ENCODE assay signal across 8 mouse cellular contexts in the genomic region with DNA sequence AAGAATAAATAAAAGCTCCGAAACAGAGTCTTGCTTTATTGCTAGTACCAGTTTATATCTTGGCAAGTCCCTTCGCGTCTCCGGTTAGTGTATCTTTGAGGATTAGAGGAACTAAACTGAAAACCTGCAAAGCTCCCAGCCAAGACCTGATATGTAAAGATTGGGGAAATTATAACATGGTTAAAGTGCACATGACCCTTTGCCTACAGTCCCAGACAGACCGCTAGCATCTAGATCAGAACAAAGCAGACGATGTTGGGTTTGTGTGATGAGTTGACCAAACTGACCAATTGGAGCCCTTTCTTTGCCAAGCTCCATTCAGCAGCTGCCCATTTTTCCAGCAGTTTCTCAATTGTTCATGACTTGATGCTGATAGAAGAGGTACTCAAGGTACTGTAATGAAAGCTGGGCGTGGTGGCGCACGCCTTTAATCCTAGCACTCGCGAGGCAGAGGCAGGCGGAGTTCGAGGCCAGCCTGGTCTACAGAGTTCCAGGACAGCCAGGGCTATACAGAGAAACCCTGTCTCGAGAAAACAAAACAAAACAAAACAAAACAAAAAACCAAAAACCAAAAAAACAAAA. TPM values are rescaled to one million over a fixed set of nuclear protein-coding genes. Genes with fewer than 3 reads are reported as not detected.
DNase-seq lines count a peak whose midpoint lies in the region; ATAC-seq and TF ChIP-seq lines count a peak whose summit lies in the region.

No protein-coding gene starts in this region.

- peaks cover 19% of the 10 kb centered on the region for H3K36me3 ChIP-seq in lung, embryonic 16.5 days (ENCODE audit: control insufficient read depth, insufficient read depth, low read length)
- peaks cover 22% of the 10 kb centered on the region for H3K36me3 ChIP-seq in embryonic facial prominence, embryonic 15.5 days
- peaks cover 19% of the 10 kb centered on the region; the same call in 1 of the 2 replicates for H3K36me3 ChIP-seq in intestine, postnatal 0 days (ENCODE audit: control insufficient read depth, insufficient read depth)
- peaks cover 14% of the 10 kb centered on the region for H3K36me3 ChIP-seq in neural tube, embryonic 14.5 days (ENCODE audit: control insufficient read depth, insufficient read depth, low read length)

- H3K27ac ChIP-seq in lung, embryonic 16.5 days (ENCODE audit: low read length) = no peak overlapping the region
- H3K27ac ChIP-seq in embryonic facial prominence, embryonic 15.5 days (replicated peaks) = no peak overlapping the region
- H3K27ac ChIP-seq in intestine, postnatal 0 days (ENCODE audit: low read depth, low read length) = no peak overlapping the region
- H3K27ac ChIP-seq in neural tube, embryonic 14.5 days (ENCODE audit: low read depth, low read length) = no peak overlapping the region

- peak overlapping the region; percentile 66 for H3K4me2 ChIP-seq in lung, embryonic 16.5 days (ENCODE audit: low read depth, low read length)
- H3K4me2 ChIP-seq in embryonic facial prominence, embryonic 15.5 days (replicated peaks) = peak overlapping the region; percentile 71
- H3K4me2 ChIP-seq in intestine, postnatal 0 days (replicated peaks; ENCODE audit: low read depth) = peak overlapping the region; percentile 87
- peak overlapping the region; percentile 92 for H3K4me2 ChIP-seq in neural tube, embryonic 14.5 days (ENCODE audit: low read depth, low read length)

- H3K27me3 ChIP-seq in lung, embryonic 16.5 days (ENCODE audit: control insufficient read depth, insufficient read depth, low read depth, low read length) = no peaks in the 10 kb centered on the region
- H3K27me3 ChIP-seq in embryonic facial prominence, embryonic 15.5 days = no peaks in the 10 kb centered on the region
- H3K27me3 ChIP-seq in intestine, postnatal 0 days (replicated peaks; ENCODE audit: control insufficient read depth, insufficient read depth, low read length) = no peaks in the 10 kb centered on the region
- no peaks in the 10 kb centered on the region for H3K27me3 ChIP-seq in neural tube, embryonic 14.5 days (ENCODE audit: control insufficient read depth, insufficient read depth, low read length)

- peak overlapping the region; percentile 93 for H3K4me3 ChIP-seq in lung, embryonic 16.5 days (ENCODE audit: low read length)
- H3K4me3 ChIP-seq in embryonic facial prominence, embryonic 15.5 days (replicated peaks) = peak overlapping the region; percentile 83
- H3K4me3 ChIP-seq in intestine, postnatal 0 days (ENCODE audit: low read depth, low read length) = 0 out of 2 replicates have a peak overlapping the region, but pooled peaks have one; percentile 67
- H3K4me3 ChIP-seq in neural tube, embryonic 14.5 days (ENCODE audit: low read depth, low read length) = peak overlapping the region; percentile 48; the same call in 1 of the 2 replicates

- no peaks in the 10 kb centered on the region for H3K9me3 ChIP-seq in lung, embryonic 16.5 days (ENCODE audit: control insufficient read depth, low read length)
- H3K9me3 ChIP-seq in embryonic facial prominence, embryonic 15.5 days (replicated peaks) = no peaks in the 10 kb centered on the region
- no peaks in the 10 kb centered on the region for H3K9me3 ChIP-seq in intestine, postnatal 0 days (ENCODE audit: control insufficient read depth)
- no peaks in the 10 kb centered on the region for H3K9me3 ChIP-seq in neural tube, embryonic 14.5 days (ENCODE audit: control insufficient read depth, low read length)

- H3K9ac ChIP-seq in lung, embryonic 16.5 days (ENCODE audit: low read length) = peak overlapping the region; percentile 79
- no peak overlapping the region for H3K9ac ChIP-seq in embryonic facial prominence, embryonic 15.5 days
- H3K9ac ChIP-seq in intestine, postnatal 0 days (ENCODE audit: low read depth, low read length) = no peak overlapping the region
- 0 out of 2 replicates have a peak overlapping the region, but pooled peaks have one; percentile 80 for H3K9ac ChIP-seq in neural tube, embryonic 14.5 days (replicated peaks; ENCODE audit: low read depth, low read length)

- 88% methylated on average over 14 of the region's 14 CpGs for WGBS in lung, embryonic 16.5 days
- WGBS in embryonic facial prominence, embryonic 15.5 days = 86% methylated on average over 14 of the region's 14 CpGs
- 77% methylated on average over 14 of the region's 14 CpGs for WGBS in intestine, postnatal 0 days
- WGBS in neural tube, embryonic 14.5 days = 93% methylated on average over 14 of the region's 14 CpGs

- no peak for ATAC-seq in lung, embryonic 16.5 days (ENCODE audit: low read depth)
- no peak for ATAC-seq in embryonic facial prominence, embryonic 15.5 days (ENCODE audit: insufficient number of reproducible peaks, low FRiP score, low TSS enrichment, low read depth)
- ATAC-seq in intestine, postnatal 0 days = no peak
- ATAC-seq in neural tube, embryonic 14.5 days (ENCODE audit: low read depth) = no peak

- TF ChIP-seq CTCF in intestine, postnatal 0 days (IDR thresholded peaks at IDR 0.05; ENCODE audit: low read depth) = no peak

- DNase-seq in lung, postnatal 14 days = no peak
- no peak for DNase-seq in kidney, postnatal 36 days
- DNase-seq in right cerebral cortex, adult 2 months (ENCODE audit: low spot score in 2 of 2) = no peak
- DNase-seq in thymus, postnatal 4 days = no peak

- H3K4me1 ChIP-seq in lung, embryonic 16.5 days (replicated peaks; ENCODE audit: control insufficient read depth, insufficient read depth, low read length) = peaks cover 36% of the 10 kb centered on the region
- H3K4me1 ChIP-seq in embryonic facial prominence, embryonic 15.5 days = peaks cover 48% of the 10 kb centered on the region
- H3K4me1 ChIP-seq in intestine, postnatal 0 days (replicated peaks; ENCODE audit: control insufficient read depth, insufficient read depth, low read length) = 0 out of 2 replicates have a peak, but pooled peaks cover 8% of the 10 kb centered on the region
- H3K4me1 ChIP-seq in neural tube, embryonic 14.5 days (ENCODE audit: control insufficient read depth, insufficient read depth, low read length) = peaks cover 38% of the 10 kb centered on the region

RNA-seq across cellular contexts. Expression of gene Rpl35, which starts 0.8 kb away (rescaled TPM):
- polyA plus RNA-seq in lung, embryonic 16.5 days (2015; fragmentation: Nextera tagmentation; extraction: Ambion mirVana) = 827 and 930 TPM in 2 replicates
- 941 and 1,047 TPM in 2 replicates for polyA plus RNA-seq in embryonic facial prominence, embryonic 15.5 days (2015; fragmentation: Nextera tagmentation; extraction: Ambion mirVana)
- polyA plus RNA-seq in intestine, postnatal 0 days (2015; fragmentation: Nextera tagmentation; extraction: Ambion mirVana) = 585 and 607 TPM in 2 replicates
- polyA plus RNA-seq in neural tube, embryonic 14.5 days (2014; fragmentation: Nextera tagmentation; extraction: Ambion mirVana) = 584 and 610 TPM in 2 replicates

RNA-seq across cellular contexts. Expression of gene Arpc5l, which starts 1.1 kb away (rescaled TPM):
- 102 and 113 TPM in 2 replicates for polyA plus RNA-seq in lung, embryonic 16.5 days (2015; fragmentation: Nextera tagmentation; extraction: Ambion mirVana)
- 133 and 135 TPM in 2 replicates for polyA plus RNA-seq in embryonic facial prominence, embryonic 15.5 days (2015; fragmentation: Nextera tagmentation; extraction: Ambion mirVana)
- polyA plus RNA-seq in intestine, postnatal 0 days (2015; fragmentation: Nextera tagmentation; extraction: Ambion mirVana) = 68.3 and 73.3 TPM in 2 replicates
- polyA plus RNA-seq in neural tube, embryonic 14.5 days (2014; fragmentation: Nextera tagmentation; extraction: Ambion mirVana) = 145 and 147 TPM in 2 replicates

RNA-seq across cellular contexts. Expression of gene Wdr38, which starts 9.0 kb away (rescaled TPM):
- 2.1 and 3.4 TPM in 2 replicates for polyA plus RNA-seq in lung, embryonic 16.5 days (2015; fragmentation: Nextera tagmentation; extraction: Ambion mirVana)
- 2.2 and 4.2 TPM in 2 replicates for polyA plus RNA-seq in embryonic facial prominence, embryonic 15.5 days (2015; fragmentation: Nextera tagmentation; extraction: Ambion mirVana)
- polyA plus RNA-seq in intestine, postnatal 0 days (2015; fragmentation: Nextera tagmentation; extraction: Ambion mirVana) = 0.47 and 0.78 TPM in 2 replicates
- 1.6 and 1.9 TPM in 2 replicates for polyA plus RNA-seq in neural tube, embryonic 14.5 days (2014; fragmentation: Nextera tagmentation; extraction: Ambion mirVana)

RNA-seq across cellular contexts. Expression of gene Golga1, which starts 59.1 kb away (rescaled TPM):
- 26.1 and 27.1 TPM in 2 replicates for polyA plus RNA-seq in lung, embryonic 16.5 days (2015; fragmentation: Nextera tagmentation; extraction: Ambion mirVana)
- 28.2 and 29.0 TPM in 2 replicates for polyA plus RNA-seq in embryonic facial prominence, embryonic 15.5 days (2015; fragmentation: Nextera tagmentation; extraction: Ambion mirVana)
- 26.7 and 31.5 TPM in 2 replicates for polyA plus RNA-seq in intestine, postnatal 0 days (2015; fragmentation: Nextera tagmentation; extraction: Ambion mirVana)
- 34.6 and 34.9 TPM in 2 replicates for polyA plus RNA-seq in neural tube, embryonic 14.5 days (2014; fragmentation: Nextera tagmentation; extraction: Ambion mirVana)

Comparison
In these comparisons a context has a peak if more than half of its experiments do, and no peak if none do; other contexts are left out.
1. H3K9ac ChIP-seq: peak in lung, embryonic 16.5 days (single experiment) and neural tube, embryonic 14.5 days (single experiment); none in embryonic facial prominence, embryonic 15.5 days (single experiment) and intestine, postnatal 0 days (single experiment).
2. Peak in every context shown above with its lines, with median percentiles within 50 percentile points of each other: H3K4me2 ChIP-seq and H3K4me3 ChIP-seq.